23 mouse cellular contexts compared by ENCODE assay signal in the genomic region with DNA sequence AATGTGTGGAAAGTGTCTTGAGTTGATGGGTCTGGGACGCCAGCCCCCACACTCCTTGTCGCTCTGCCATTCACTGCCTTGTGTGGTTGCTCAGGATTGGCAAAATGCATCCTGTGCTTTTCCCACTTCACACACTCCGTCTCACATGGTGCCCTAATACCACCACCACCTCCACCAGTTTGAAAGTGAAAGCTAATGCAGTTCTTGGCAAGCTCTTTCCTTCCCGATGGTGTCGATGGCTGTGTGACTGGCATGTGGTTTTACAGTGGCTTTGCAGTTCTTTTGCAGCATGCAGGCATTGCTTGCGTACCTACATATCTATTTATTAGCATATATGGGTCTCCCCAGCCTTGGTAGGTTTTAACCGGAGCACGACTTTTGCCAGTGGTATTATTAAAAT.
"Had no signal": no experiment of that assay in that cellular context is flagged by ENCODE, and none has a peak within 500 bp of the region (broad histone marks: within the 10 kb centered on the region; RNA-seq: fewer than 3 reads in every experiment).

No protein-coding gene starts in this region.

- ATAC-seq: midbrain, embryonic 13.5 days; midbrain, embryonic 16.5 days had no signal

- H3K9ac ChIP-seq: kidney, embryonic 15.5 days; liver, embryonic 14.5 days; midbrain, embryonic 13.5 days; neural tube, embryonic 13.5 days had no signal

- H3K36me3 ChIP-seq: kidney, embryonic 15.5 days; midbrain, embryonic 10.5 days; midbrain, embryonic 13.5 days; neural tube, embryonic 13.5 days had no signal

- H3K9me3 ChIP-seq: kidney, embryonic 15.5 days; midbrain, embryonic 10.5 days; midbrain, embryonic 13.5 days; neural tube, embryonic 13.5 days had no signal

- H3K4me1 ChIP-seq: midbrain, embryonic 13.5 days; neural tube, embryonic 13.5 days had no signal

- H3K4me3 ChIP-seq: kidney, embryonic 15.5 days; left cerebral cortex, adult 2 months; midbrain, embryonic 10.5 days; midbrain, embryonic 13.5 days; myocyte; neural tube, embryonic 13.5 days had no signal

- DNase-seq: kidney, adult 11 months; kidney, adult 8-10 months; kidney, postnatal 10 days; kidney, postnatal 36 days; layer of hippocampus, postnatal 36 days; left cerebral cortex, postnatal 4 days; lung, adult 18-20 months; lung, postnatal 14 days; lung, postnatal 4 days; retina, postnatal 1 day; right cerebral cortex, postnatal 25 days; spleen, adult 18-20 months; thymus, adult 18-20 months; thymus, postnatal 36 days had no signal

- H3K27me3 ChIP-seq: kidney, embryonic 15.5 days; midbrain, embryonic 13.5 days; neural tube, embryonic 13.5 days had no signal

- H3K4me2 ChIP-seq: kidney, embryonic 15.5 days; liver, embryonic 11.5 days; midbrain, embryonic 13.5 days; neural tube, embryonic 13.5 days had no signal

- H3K27ac ChIP-seq: kidney, embryonic 15.5 days; left cerebral cortex, adult 2 months; liver, embryonic 14.5 days; midbrain, embryonic 10.5 days; midbrain, embryonic 13.5 days; neural tube, embryonic 13.5 days had no signal
